Mouse (Mus musculus) gastrocnemius, postnatal 14 days (tissue): ENCODE data around the gene Ltbp4. TPM values are rescaled to one million over a fixed set of nuclear protein-coding genes. Genes with fewer than 3 reads are reported as not detected.

ENCODE experiments used
- DNase-seq: peaks from one replicate; pipeline ENCODE4 v3.0.0; 2021; ENCODE audit warnings: mixed read lengths
- intact Hi-C: fragments of 180-260 bp; cut with DNase I; formaldehyde crosslinking; loops from one replicate; pipeline ENCODE4 v1.15.1; 2025; ENCODE audit warnings: low total_unique reads
- total RNA-seq, 2 experiments: library from RNA; stranded (reverse); gene quantifications; 2 replicates each; pipeline ENCODE4 v1.2.3; 2021

Gene Ltbp4
- total RNA-seq, 2 experiments from 2014 or later, result 122 to 151 TPM

GRCm38 (mm10) chr7:27276021-27276420 lies 61.5 kb downstream of the Ltbp4 start:
- no peak for DNase-seq
- intact Hi-C loops, result loop anchor here (5.0 kb wide), 1 partner anchor 144 kb away; no protein-coding TSS in a partner anchor

DNA sequence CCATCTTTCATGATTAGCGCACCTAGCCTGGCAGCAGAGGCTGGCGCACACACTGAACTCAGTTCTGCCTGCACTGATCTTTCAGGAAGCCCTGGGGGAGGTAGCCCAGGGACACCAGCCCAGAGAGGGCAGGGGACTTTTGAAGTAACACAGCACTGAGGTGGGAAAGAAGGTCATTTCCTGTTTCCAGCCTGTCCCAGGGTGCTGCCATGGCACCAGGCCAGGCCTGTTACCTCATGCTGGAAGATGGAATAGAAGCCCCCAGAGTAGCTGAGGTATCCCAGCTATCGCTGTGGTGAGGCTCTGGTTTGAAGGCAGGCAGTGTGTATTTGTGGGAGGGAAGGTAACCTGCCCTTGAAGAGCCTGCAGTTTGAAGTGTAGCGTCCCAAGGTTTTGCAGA lies 62.6 kb downstream of the Ltbp4 start:
- intact Hi-C loops, result loop anchor here (5.0 kb wide), 1 partner anchor 143 kb away; no protein-coding TSS in a partner anchor
- peak; percentile 22 for DNase-seq

DNA sequence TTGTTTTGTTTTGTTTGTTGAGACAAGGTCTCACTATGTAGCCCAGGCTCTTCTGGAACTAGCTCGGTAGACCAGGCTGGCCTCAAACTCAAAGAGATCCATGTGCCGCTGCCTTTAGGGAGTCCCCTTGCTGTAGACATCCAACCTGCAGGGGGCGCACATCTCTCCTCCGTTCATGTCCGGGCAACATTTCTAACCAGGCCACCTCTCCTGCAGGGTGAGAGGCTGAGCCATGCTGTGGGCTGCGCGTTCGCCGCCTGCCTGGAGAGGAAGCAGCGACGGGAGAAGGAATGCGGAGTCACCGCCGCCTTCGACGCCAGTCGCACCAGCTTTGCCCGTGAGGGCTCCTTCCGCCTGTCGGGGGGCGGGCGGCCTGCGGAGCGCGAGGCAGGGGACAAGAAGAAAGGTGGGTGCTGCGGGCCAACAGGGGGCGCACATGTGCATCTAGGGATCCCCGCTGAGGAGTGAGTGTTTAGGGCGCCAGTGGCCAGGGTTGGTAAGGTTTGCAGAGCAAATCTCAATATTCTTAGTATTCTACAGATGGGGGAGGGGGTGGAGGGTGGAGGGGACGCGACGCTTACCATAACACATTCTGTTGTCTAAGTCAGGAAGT lies 63.6 kb downstream of the Ltbp4 start:
- intact Hi-C loops, result no loop called here
- no peak for DNase-seq

DNA sequence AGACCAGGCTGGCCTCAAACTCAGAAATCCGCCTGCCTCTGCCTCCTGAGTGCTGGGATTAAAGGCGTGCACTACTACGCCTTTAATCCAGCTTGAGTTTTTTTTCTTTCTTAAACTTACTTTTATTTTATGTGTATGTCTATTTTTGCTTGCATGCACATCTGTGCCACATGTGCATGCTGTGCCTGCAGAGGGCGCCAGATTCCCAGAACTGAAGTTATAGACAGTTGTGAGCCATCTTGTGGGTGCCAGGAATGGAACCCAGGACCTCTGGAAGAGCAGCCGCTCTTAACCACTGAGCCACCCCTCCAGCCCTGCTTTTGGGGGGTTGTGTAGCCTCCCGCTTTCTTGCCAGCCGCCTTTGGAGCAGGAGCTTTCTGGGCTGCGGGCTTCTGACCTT lies 66.1 kb downstream of the Ltbp4 start:
- intact Hi-C loops, result no loop called here

GRCm38 (mm10) chr7:27266515-27267128 lies 70.9 kb downstream of the Ltbp4 start:
- intact Hi-C loops, result no loop called here
- DNase-seq, result no peak

More for the DNA sequence above, 66.1 kb downstream of the Ltbp4 start:
- DNase-seq, result no peak

DNA sequence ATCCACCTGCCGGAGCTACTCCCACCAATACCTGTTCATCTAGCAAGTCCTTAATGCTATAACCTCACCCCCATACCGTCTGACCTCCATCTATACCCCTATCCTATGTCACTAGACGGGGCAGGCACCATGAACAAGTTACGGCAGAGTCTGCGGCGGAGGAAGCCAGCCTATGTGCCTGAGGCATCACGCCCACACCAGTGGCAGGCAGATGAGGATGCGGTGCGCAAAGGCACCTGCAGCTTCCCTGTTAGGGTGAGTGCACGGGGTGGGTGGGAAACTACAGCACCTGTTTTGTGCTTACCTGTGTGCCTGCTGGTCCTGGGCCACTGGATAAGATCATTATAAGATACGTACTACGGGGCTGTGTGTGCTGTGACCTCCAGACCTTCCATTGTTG lies 72.7 kb downstream of the Ltbp4 start:
- intact Hi-C loops, result no loop called here

DNA sequence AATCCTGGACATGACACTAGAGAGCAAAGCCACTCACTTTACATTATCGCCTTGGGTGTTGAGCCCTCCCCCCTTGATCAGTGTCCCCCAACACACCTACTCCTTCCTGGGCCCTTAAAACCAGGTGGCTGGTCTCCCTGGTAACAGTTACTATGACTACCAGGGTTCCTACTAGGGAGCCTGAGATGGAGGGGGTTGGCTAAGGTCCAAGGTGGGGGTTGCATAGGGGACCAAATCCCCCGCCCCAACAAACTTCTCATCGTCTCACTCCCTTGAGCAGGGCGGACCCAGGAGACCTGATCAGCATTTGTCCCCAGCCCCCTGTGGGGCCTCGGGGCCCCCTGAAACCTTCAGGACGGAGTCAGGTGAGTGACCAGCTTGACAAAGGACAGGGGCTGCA lies 75.6 kb downstream of the Ltbp4 start:
- intact Hi-C loops, result no loop called here

More for the DNA sequence above, 72.7 kb downstream of the Ltbp4 start:
- DNase-seq, result no peak

DNA sequence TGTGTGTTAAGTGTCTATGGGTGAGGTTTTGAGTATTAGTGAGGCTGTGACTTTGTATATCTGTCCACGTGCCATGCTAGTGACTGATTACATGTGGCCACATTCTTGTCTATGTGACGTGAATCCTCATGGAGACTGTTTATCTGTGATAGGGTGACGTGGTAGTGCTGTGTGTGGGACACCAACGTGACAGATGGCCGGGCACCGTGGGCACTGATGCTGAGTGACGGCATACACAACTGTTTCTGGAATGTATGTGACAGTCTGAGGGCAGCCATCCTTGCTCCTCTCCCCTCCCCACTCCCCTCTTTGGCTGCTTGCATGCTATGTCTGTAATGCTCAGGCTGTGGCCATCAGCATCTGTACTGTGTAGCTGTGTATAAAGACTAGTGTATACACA lies 76.6 kb downstream of the Ltbp4 start:
- intact Hi-C loops, result no loop called here
- no peak for DNase-seq

More for the DNA sequence above, 75.6 kb downstream of the Ltbp4 start:
- DNase-seq, result no peak

DNA sequence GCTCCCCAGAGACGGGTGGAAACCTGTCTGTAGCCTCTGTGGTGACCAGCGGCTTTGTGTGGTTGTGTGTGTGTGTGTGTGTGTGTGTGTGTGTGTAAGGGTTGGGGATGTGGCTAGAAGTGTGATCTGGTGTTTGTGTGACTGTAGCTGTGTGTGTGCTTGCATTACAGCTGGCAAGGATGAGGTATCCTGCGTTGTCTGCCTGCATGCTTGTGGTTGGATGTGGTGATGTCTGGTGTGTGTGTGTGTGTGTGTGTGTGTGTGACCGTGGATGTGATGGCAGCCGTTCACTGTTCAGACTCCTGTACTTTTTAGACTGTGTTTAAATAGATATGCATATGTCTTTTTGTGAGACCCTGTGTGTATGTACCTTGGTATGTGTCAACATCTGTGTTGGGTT lies 77.7 kb downstream of the Ltbp4 start:
- no peak for DNase-seq
- intact Hi-C loops, result no loop called here

DNA sequence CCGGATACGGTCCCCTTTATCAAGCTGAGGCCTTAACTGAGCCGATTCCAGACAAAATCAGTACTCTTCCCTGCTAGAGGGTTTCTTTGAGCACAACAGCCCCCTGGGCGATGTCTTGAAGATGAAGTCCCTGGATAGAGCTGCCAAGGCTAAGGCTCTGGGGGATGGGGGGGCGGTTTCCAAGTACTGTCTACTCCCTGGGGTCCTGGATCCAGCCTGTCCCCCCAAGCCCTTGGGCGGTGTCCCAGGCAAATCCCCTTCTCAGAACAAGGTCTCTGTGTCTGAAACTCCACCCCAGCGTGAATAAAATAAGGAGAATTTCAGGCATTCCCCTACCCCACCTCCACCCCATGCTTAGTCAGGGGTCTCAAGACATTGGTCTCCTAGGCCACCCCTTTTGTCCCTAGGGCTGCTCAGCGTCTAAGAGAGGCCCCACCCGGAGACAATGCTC lies 78.2 kb downstream of the Ltbp4 start:
- DNase-seq, result no peak
- intact Hi-C loops, result no loop called here

- DNase-seq, result peak; percentile 95
- intact Hi-C loops, result no loop called here
Measured at GRCm38 (mm10) chr7:27258205-27258899, 79.1 kb downstream of the Ltbp4 start, which contains the start of gene Numbl. Gene Numbl, plus strand, starts transcription at chr7:27258433.

GRCm38 (mm10) chr7:27257852-27258204 lies 79.7 kb downstream of the Ltbp4 start:
- intact Hi-C loops, result no loop called here
- DNase-seq, result no peak

DNA sequence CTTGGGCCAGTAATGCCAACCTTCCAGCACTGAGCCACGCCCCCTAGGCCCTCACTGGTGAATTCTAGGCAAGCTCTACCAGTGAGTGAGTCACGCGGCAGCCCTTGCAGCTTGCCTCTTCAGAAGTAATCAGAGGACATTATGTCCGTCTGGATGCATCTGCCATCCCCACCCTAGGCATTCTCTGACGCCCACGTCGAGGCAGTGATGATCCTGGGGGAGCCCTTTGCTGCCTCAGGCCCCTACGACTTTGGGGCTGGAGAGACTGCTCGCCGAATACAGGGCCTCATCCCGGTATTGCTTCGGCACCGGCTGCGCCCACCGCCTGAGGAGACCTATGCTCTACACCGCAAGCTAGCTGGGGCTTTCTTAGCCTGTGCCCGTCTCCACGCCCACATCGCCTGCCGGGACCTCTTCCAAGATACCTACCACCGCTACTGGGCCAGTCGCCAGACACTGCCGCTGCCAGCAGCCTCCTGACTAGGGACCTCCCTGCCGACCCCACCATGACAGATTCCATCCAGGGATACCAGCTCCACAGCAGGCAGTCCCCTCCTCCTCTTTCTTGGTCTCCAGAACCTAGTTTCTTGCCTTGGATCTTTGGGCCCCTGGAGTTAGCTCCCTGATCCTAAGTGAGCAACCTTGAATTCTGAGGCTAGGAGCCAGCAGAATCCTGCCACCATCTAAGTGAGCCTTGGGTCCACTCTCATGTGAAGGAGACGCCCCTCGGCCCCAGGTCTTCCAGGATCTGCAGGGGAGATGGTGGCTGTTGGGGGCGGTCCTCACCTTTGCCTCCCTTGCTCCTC lies 80.2 kb downstream of the Ltbp4 start:
- peak; percentile 40 for DNase-seq
- intact Hi-C loops, result no loop called here

DNA sequence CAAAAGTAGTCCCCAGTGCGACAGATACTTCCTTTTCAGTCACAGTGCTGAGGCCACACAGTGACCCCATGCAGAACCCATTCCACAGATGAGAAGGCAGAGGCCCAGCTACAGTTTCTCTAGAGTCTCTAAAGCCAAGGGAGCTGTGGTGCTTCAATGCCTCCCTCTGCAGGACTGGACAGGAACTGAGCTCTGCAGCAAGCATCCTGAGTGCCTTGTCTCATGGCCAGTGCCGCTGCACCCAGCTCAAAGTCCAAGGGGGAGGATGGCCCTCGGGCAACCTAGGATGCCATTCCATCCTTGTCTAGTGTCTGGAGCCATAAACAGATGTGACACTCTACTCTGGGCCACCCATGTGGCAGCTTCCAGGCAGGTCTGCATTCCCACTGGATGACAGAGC lies 81.8 kb downstream of the Ltbp4 start:
- intact Hi-C loops, result no loop called here
- DNase-seq, result peak; percentile 27

Other genes with a start within 250 kb of the Ltbp4 start
- under 1 TPM in 1 of 2 experiments, not detected in 1; 0.21 TPM for gene Cyp2f2, start 217.8 kb downstream of the Ltbp4 start, total RNA-seq
- gene Cyp2t4, start 184.0 kb downstream of the Ltbp4 start, total RNA-seq, result not detected
- gene Egln2, start 170.9 kb downstream of the Ltbp4 start, total RNA-seq, result 10 to 100 TPM; 83.0 to 87.9 TPM
- 10 to 100 TPM; 19.7 to 20.0 TPM for gene Rab4b, start 158.8 kb downstream of the Ltbp4 start, total RNA-seq
- gene Gm21983, start 156.6 kb downstream of the Ltbp4 start, total RNA-seq, result not detected
- under 1 TPM; 0.44 to 0.68 TPM for gene Mia, start 156.5 kb downstream of the Ltbp4 start, total RNA-seq
- 10 to 100 TPM; 11.8 to 13.4 TPM for gene BC024978, start 141.9 kb downstream of the Ltbp4 start, total RNA-seq
- 10 to 100 TPM; 32.2 to 34.7 TPM for gene Snrpa, start 141.4 kb downstream of the Ltbp4 start, total RNA-seq
- 1 to 10 TPM; 3.2 to 3.9 TPM for gene Itpkc, start 109.0 kb downstream of the Ltbp4 start, total RNA-seq
- gene Coq8b, start 104.7 kb downstream of the Ltbp4 start, total RNA-seq, result 1 to 10 TPM; 3.9 to 4.1 TPM
- gene Numbl, start 79.3 kb downstream of the Ltbp4 start, total RNA-seq, result 10 to 100 TPM in 1 of 2 experiments, 1 to 10 TPM in 1; 8.0 to 10.2 TPM
- gene Shkbp1, start 18.3 kb upstream of the Ltbp4 start, total RNA-seq, result 1 to 10 TPM; 3.5 to 5.3 TPM
- under 1 TPM in 1 of 2 experiments, not detected in 1; 0.90 TPM for gene Gm20479, start 19.7 kb upstream of the Ltbp4 start, total RNA-seq
- gene Sptbn4, start 110.0 kb upstream of the Ltbp4 start, total RNA-seq, result under 1 TPM; 0.04 to 0.06 TPM
- gene Blvrb, start 110.3 kb upstream of the Ltbp4 start, total RNA-seq, result 10 to 100 TPM; 11.8 to 15.9 TPM
- gene Sertad3, start 136.1 kb upstream of the Ltbp4 start, total RNA-seq, result 10 to 100 TPM in 1 of 2 experiments, 1 to 10 TPM in 1; 9.0 to 10.0 TPM
- gene Sertad1, start 149.2 kb upstream of the Ltbp4 start, total RNA-seq, result 10 to 100 TPM in 1 of 2 experiments, 1 to 10 TPM in 1; 8.7 to 10.1 TPM
- 10 to 100 TPM; 11.2 to 48.8 TPM for gene Prx, start 161.6 kb upstream of the Ltbp4 start, total RNA-seq
- under 1 TPM; 0.16 to 0.22 TPM for gene Hipk4, start 185.6 kb upstream of the Ltbp4 start, total RNA-seq
- gene Pld3, start 215.5 kb upstream of the Ltbp4 start, total RNA-seq, result 10 to 100 TPM; 23.1 to 27.8 TPM
- 100 to 1,000 TPM; 103 to 114 TPM for gene 2310022A10Rik, start 215.5 kb upstream of the Ltbp4 start, total RNA-seq